Mouse (Mus musculus) adipocyte (in vitro differentiated cells): Measurements from ENCODE around the gene Lamtor5.
"Not testable (repeated sequence)": the region's sequence is repeated elsewhere in the genome, so short reads cannot be mapped to it uniquely, and the experiment has no call there.

Experiments
- DNase-seq: peaks from one replicate; pipeline ENCODE4 v3.0.0-alpha.2; 2016; ENCODE audit warnings: low spot score

Gene Lamtor5

DNA sequence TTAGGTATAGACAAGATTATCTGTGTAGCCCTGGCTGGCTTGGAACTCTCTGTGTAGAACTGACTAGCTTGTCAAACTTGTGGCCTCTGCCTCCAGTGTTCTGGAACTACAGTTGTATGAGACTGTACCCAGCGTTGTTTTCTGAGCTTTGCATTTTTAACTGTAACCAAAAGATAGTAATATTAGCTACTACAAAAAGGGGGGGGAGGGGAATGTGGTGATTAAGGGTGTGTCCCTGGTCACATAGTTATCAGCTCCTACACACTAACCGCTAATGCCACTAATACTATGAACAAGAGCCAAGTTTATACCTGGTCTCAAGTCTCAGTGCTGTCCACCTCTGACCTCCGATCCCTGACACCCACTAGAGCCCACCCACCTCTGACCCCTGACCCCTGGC lies 6.2 kb upstream of the Lamtor5 start:
- no peak for DNase-seq

DNA sequence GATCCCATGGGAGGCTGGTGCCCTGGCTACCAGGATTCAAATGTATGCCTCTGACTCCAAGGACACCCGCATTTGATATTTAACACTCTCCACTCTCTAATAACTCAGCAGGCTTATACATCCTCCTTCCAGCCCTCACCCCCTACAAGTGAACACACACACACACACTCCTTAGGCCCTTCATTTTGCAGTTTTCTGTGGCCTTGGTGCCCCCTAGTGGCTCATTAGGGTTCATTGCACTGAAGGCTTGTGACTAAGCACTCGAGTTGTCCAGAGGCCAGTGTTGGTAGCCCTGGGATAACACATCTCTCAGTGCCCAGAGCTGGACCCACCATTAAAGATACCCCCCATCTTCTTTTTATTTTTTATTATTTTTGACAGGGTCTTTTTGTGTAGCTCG lies 4.8 kb upstream of the Lamtor5 start:
- peak; percentile 89 for DNase-seq

DNA sequence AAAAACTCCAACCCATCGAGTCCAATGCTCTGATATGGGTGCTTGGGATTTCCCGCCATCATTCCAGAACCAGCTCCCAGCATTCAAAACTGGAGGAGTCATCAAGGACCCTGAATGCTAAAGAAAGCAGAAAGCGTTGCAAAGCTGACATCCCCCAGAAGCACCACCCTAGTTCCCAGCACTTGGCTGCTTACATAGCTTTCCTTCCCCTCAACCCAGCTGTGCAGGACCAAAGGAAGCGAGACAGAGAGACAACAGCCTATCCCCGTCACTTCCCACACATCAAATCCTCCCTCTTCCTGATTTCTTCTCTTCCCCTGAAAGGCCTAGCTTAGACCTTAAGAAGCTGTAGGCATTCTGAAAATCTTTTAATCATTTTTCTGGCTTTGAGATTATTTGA lies 3.3 kb upstream of the Lamtor5 start:
- DNase-seq = no peak

DNA sequence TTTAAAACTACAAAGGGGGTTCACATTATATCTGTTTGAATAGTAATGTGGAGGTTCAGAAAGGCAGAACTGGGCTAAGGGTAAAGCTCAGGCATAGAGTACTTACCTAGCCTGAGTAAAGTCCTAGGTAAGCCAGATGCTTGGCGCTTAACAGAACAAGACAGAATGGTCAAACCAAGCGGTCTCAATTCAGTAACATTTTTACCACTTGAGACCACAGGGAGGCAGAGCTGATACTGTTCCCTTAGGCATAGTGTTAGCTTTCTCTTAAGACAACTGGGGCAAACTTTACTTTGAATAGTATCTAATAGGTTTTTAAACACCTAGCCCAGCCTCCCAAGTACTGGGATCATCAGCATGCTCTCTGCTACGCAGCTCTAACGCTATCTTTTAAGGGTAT lies 2.7 kb upstream of the Lamtor5 start:
- peak; percentile 30 for DNase-seq

DNA sequence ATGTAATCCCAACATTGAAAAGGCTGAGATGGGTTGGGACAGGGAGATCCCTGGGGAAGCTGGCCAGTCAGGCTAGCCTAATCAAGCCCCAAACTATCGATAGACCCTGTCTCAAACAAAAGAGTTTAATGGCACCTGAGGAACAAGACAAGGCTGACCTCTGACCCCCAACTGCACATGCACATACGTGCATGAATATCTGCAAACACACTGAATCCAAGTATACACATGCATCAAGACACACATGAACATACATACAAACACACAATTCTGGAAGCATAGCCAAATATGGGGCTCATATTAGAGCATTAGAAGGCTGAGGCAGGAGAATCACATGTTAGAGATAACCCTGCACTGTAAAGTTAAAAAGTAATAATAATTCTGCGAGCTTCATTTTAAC lies 2.0 kb upstream of the Lamtor5 start:
- no peak for DNase-seq

DNA sequence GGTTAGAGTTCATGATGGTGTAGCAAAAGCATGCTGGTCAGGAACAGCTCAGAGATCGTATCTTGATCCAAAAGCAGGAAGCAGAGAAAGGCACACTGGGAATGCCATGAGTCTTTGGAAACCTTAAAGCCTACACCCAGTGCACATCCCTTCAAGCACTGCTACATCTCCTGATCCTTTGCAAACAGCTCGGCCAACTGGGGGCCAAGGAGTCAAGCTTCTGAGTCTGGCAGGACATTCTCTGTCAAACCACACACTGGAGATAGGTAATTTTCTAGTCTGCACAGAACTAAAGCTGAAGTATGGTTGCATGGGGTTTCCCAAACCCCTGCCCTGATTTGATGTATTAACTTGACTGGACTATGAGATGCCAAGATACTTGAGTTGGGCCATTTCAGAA lies 7.5 kb downstream of the Lamtor5 start:
- DNase-seq = no peak

DNA sequence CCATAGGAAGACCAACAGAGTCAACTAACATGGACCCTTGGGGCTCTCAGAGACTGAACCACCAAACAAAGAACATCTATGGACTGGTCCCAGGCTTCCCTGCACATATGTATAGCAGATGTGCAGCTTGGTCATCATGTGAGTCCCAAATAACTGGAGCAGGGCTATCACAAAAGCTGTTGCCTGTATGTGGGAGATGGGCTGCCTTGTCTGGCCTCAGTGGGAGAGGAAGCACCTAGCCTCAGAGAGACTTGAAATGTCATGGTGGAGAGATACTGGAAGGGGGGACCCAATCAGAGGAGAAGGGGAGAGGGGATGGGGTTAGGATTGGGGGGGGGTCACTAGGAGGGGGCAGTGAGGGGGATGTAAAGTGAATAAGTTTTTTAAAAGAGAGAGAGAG lies 8.7 kb downstream of the Lamtor5 start:
- DNase-seq = no peak

DNA sequence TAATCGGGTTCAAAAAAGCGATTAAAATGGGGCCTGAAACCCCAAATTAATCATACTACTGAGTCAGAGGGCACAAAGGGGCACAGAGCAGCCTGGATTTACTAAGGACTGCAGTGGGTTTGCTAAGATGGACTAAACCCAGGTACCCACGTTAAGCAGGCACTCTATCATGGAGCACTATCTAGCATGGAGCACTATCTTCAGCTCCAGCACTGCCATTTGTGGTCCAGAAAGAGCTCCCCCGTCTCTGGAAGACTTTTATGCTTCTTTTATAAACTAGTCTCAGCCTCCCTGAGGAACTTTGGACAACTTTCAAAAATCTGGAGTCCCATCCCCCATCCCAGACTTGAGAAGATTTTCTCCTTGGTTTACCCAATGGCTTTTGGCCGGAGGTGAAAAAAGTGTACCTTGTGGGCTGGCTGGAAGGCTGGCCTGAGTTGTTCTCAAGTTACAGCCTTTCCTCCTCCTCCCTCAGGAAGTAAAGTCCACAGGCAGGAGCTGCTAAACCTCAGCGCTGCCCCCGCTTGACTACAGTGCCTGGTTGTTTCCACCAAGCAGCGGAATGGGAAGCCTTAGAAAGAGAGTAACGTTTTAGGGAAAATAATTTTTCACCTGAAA lies 12.2 kb downstream of the Lamtor5 start, which contains the start of gene Slc16a4:
Slc16a4 (plus strand) TSS at position 467 of the 618 bp plus-strand sequence.
- DNase-seq = peak; percentile 71

DNA sequence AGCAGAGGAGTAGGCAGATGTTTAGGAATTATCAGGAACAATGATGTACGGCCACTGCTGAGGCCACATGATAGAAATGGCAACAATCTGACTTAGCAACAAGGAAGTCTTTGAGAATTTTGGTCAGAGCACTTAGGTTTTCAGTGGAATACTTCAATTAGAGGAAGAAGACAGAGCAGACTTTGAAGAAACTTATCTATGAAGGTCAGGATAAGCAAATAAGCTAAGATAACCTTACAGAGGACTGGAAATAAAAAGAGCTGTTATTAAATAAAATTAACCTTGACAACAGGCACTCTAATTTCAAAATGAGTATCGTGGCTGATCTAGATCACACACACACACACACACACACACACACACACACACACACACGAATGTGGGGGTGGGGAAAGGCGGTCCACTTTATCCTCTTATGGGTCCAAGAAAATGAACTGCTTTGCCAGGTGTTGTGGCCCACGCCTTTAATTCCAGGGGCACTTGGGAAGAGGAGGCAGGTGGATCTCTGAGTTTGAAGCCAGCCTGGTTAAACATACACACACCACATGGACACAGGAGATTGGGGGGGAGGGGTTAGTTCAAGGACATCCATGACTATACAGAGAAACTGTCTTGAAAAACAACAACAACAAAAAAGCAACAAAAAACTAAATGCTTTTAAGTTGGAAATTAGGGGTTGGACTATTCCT lies 17.2 kb downstream of the Lamtor5 start:
- DNase-seq = no peak

DNA sequence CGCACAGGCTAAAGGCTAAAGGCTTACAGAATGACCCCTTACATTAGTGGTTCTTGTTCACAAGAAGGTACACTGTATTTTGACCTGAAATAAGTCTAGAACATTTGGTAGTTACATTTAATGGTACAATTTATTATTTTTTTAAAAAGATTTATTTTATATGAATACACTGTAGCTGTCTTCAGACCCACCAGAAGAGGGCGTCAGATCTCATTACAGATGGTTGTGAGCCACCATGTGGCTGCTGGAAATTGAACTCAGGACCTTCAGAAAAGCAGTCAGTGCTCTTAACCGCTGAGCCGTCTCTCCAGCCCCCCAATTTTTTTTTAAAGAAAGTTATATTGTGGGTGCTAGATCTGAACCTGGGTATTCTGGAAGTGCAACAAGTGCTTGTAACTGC lies 18.3 kb downstream of the Lamtor5 start:
- not testable (repeated sequence) for DNase-seq

DNA sequence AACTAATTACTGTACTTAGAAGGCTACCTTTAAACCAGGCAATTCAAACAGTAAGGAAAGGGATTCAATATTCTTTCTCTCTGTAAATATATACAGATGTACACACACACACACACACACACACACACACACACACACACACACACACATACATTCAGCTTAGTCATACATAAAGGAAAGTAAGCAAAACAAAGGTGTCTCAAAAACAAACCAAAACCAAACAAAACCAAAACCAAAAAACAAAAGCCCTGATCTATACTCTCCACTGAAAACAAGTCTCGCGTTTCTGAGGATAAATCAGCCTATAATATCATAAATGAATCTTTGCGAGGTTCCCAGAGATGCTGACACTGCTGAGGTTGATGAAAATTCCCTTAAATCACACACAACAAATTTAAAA lies 38.7 kb downstream of the Lamtor5 start:
- DNase-seq = no peak

DNA sequence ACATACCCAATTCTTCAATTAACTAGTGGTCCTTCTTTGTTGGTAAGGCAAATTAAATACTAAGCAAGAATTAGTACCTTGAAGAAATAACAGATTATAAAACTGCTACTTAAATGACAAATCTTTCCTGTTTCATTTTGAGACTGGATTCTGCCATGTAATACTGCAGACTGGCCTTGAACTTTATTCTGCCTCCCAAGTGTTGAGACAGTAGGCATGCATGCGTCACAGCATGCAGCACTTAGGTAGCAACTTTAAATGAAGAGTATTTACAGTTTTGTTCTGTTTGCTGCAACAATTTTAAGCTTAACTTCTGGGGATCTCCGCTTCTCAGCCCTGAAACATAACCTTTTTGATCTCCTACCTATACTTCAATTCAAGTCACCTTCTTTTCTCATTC lies 42.5 kb downstream of the Lamtor5 start:
- DNase-seq = no peak

DNA sequence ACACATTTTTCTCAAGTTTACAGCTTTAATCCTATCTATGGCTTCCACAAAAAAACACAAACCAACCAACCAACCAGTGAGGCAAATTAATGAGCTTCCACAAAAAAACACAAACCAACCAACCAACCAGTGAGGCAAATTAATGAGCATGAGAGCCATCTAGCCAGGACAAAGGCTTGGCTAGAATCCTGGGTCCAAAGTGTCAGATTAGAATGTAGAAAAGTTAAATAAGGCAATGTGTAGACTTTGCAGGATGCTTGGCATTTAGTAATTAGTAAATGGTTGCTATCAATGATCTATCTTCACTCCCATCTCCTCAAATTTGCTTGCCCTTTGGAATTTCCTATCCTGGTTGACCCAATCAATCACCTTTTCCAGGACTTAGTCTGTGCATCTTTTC lies 43.1 kb downstream of the Lamtor5 start:
- no peak for DNase-seq

DNA sequence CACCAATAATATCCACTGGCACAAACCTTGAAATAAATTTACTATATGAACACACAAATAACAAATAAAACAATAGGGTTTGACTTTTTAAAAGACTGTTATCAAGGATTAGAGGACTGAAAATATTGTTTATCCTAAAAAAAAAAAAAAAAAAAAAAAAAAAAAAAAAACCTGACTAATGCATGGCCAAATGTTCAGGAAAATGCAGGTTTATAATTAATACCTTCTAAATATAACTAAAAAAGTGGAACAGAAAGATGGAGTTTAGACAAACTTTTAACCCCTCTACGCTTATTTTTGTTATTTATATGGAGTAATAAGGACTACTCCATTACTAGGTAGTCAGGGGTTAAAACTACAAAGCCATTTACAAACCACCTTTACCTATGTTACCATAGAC lies 47.8 kb downstream of the Lamtor5 start:
- DNase-seq = no peak

DNA sequence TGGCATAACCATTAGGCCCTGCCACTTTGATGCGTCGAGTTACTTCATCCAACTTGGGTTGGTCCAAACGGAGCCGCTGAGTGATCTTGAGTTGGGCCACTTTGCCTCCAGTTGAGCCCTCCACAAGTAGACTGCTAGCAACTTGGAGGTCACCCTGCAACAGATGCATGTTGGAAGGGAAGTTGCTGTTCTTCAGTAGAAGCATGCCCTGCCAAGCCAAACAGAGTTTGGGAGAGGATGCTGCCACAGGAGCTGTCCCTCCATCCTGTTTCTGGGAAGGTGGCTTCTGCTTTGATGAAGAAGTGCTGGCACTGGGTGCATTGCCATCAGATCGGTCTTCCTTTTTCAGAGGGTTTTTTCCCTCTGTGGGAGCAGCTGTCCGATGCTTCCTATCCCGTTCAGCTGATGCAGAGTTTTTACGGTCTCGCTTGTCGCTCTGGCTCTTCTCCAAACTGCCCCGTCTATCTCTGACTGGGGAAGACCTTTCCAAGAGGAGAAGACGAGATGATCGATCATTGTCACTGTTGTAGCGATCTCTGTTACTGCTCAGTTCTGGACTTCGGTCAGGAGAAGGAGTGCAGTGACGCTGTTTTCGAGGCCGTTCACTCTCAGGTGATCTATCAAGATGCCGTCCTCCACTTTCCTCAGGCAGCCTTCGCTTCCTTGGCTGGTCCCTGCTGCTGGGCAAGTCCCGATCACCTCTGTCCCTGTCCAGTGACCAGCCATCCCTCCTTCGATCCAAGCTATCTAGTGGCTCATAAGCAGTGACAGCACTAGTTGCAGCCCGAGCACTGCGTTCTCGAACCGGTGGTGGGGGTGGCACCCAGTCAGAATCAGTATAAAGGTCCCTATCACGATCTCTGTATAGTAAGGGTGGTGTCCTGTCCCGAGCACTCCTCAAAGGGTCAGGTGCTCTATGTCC lies 52.1 kb downstream of the Lamtor5 start:
- DNase-seq = no peak

DNA sequence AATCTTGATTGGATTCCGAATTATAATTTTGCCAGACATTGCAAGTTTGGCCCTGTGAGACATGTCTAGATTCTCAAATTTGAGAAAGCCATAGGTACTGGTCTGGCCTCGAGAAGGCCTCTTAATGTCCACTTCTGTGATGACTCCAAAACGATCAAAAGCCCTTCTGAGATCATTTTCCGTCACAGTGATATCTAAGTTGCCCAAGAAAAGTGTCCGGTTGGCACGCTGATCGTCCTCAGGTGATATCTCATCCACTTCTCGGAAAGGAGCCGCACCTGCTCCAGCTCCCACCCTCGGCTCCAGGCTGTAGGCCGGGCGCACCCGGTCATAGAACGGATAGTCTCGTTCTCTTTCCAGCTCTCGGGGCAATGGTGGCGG lies 53.1 kb downstream of the Lamtor5 start:
- no peak for DNase-seq

DNA sequence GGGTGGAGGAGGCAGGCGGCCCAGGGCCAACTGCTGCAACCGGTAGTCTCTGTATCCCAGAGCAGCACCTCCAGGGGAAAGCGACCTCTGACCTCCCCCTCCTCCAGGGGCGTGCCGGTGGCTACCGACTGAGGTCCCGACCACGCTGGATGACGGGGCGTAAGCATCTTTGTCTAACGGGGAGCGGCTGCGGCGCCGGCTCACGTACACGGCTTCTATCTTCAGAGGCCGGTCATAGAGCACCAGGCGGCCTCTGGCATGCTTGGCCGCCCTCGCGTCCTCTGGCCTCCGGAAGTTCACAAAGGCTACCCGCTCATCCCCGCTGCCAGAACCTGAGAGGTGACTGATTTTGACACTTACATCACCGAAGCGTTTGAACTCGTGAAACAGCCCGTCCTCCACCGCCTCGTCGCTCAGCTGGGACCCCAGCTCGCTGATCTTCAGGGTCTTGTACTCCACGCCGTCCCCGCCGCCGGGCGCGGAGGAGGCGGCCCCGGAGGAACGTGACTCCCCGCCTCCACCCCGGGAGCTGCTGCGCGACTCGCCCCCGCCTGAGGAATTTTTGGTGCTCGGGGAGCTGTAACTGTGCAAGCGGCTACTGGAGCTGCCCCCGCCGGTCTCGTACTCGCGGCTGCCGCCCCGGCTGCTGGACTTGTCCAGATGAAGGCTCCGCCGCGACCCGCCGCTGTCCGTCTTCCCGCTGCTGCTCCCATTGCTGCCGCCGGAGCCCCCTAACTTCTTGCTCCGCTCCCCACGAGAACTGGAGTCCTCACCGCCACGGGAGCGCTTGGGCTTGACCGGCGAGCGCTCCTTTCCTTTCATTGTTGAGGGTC lies 53.7 kb downstream of the Lamtor5 start:
- DNase-seq = peak; percentile 64

DNA sequence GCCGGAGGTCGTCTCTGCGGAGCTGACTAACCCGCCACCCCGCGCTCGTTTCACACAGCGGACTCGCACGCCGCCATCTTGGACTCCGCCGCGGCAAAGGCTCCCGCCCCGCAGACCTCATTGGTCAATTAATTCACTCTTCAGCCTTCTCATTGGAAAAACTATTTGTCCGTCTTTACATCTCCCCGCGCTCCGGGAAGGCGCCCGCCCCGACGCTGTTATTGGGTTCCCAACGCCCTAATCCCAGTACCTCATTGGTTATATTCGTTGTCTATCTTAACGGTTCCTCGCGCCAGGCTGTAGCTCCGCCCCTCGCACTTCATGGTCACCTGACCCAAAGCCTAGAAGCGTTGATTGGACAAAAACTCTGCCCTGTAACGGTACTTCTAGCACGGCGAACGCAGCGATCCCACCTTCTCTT lies 54.3 kb downstream of the Lamtor5 start:
- DNase-seq = no peak
